ENCODE assay signal across 8 mouse cellular contexts in the genomic region with DNA sequence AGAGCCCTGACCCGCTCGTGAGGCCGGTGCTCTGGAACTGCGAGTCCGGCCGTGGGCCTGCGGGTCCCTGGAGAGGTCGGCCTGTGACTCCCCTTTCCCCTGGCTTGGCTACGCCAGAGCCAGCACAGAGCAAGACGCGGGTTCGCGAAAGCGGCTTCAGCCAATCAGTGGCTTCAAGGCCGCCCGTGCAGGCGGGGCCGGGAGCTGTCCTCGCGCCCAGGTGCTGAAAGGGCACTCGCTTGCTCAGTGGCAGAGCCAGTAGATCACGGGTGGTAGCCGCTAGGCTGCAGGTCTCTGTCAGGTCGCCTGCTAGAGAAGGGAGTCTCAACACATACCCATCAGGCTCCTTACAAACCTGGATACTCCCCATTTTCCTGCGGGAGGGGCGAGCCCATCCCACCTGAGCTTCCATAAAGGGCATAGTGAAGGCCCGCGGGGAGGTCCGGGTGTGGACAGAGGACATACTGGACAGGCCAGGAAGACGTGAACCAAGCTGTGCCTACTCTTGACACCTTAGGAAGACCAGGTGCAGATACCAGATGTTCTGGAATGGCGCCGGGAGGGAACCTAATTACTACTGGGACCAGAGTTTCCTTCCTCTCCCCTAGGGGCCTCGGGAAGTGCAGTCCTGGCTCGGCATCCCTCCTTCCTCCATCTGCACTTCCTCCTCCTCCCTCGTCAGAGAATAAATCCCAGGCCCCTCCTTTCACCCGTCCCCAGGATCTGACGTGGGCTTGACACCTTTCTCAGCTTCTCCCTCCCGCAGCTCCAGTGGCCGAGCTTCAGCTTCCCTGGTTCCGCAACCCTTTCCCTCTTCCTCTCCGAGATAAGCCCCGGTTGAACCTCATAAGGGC. TPM values are rescaled to one million over a fixed set of nuclear protein-coding genes. Genes with fewer than 3 reads are reported as not detected.
DNase-seq lines count a peak whose midpoint lies in the region; ATAC-seq lines count a peak whose summit lies in the region.

Gene Sez6l2, plus strand, starts transcription at position 771 of the 854 bp plus-strand sequence.

- H3K36me3 ChIP-seq in hindbrain, embryonic 13.5 days: peaks cover 20% of the 10 kb centered on the region

- H3K27ac ChIP-seq in hindbrain, embryonic 13.5 days: peak within 1 kb of the TSS; percentile 95

- H3K9ac ChIP-seq in hindbrain, embryonic 13.5 days: peak within 1 kb of the TSS; percentile 75

- no peaks in the 10 kb centered on the region for H3K9me3 ChIP-seq in hindbrain, embryonic 13.5 days

- peak within 1 kb of the TSS; percentile 47 for H3K4me3 ChIP-seq in hindbrain, embryonic 13.5 days

- H3K4me2 ChIP-seq in hindbrain, embryonic 13.5 days: peak within 1 kb of the TSS; percentile 95

- DNase-seq in R1 (ENCODE audit: low read depth, low spot score): peak; percentile 91
- peak; percentile 90 to 92 for DNase-seq in cerebellum, postnatal 10 days
- peak; percentile 75 to 77 for DNase-seq in frontal cortex, postnatal 14 days (ENCODE audit: low spot score in 2 of 2)
- peak; percentile 75 for DNase-seq in left cerebral cortex, adult 11 months (ENCODE audit: low spot score)
- DNase-seq in lung, postnatal 36 days: peak; percentile 89
- DNase-seq in retina, postnatal 1 day: peak; percentile 92
- peak; percentile 99 for DNase-seq in thymus, postnatal 4 days

- WGBS in hindbrain, embryonic 13.5 days: under 1% methylated on average over 40 of the region's 42 CpGs

- peaks cover 70% of the 10 kb centered on the region for H3K4me1 ChIP-seq in hindbrain, embryonic 13.5 days (replicated peaks)

- H3K27me3 ChIP-seq in hindbrain, embryonic 13.5 days: peaks cover 14% of the 10 kb centered on the region; the same call in 1 of the 2 replicates

- peak; percentile 93 for ATAC-seq in hindbrain, embryonic 13.5 days (ENCODE audit: low FRiP score)

RNA-seq across cellular contexts. Expression of gene Sez6l2, which starts in this region (rescaled TPM):
- 32.7 and 36.7 TPM in 2 replicates for polyA plus RNA-seq in hindbrain, embryonic 13.5 days (2015; fragmentation: Nextera tagmentation; extraction: Ambion mirVana)

Comparison
In these comparisons a context has a peak if more than half of its experiments do, and no peak if none do; other contexts are left out.
1. Peak in every context shown above with its lines: DNase-seq, ATAC-seq, H3K4me3 ChIP-seq and H3K27ac ChIP-seq.